Mouse (Mus musculus): ENCODE measurements around the gene Rpl18.

DNA sequence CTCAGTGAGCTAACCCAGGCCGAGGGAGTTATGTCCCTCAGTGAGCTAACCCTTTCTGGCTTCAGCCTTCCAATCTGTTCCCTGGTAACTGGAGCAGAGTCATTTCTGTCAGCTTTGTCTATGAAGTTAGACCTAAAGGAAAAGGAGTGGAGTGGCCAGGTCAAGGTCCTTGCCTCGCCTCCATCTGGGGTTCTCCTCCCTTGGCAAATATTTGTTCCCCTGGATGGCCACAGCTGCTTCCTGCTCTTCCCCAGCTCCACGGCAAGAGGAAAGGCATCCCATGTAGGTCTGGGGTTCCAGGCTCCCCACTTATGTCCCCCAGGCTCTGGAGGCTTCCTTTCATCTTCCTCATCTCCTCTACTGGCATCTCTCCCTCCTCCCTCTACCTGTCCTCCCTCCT, 12.4 kb downstream of the Rpl18 start:
- no peak for TF ChIP-seq CTCF (IDR thresholded peaks at IDR 0.05; ENCODE audit: low read depth)
- no peak for TF ChIP-seq EP300 (optimal IDR thresholded peaks at IDR 0.05)

All from stomach, postnatal 0 days (tissue).